Mouse (Mus musculus) embryonic stem cell, embryonic (primary cell): Measurements from ENCODE around the gene Olfr395.
"Not testable (repeated sequence)": the region's sequence is repeated elsewhere in the genome, so short reads cannot be mapped to it uniquely, and the experiment has no call there.

Experiments used
- CTCF ChIA-PET, 4 experiments: fragments of 300-600 bp in 2 of 4; fragments of 350-600 bp in 2 of 4; sonication (Branson Sonifier 250); formaldehyde crosslinking; loops; one replicate each; lab custom pipeline; 2022; ENCODE audit warnings: inconsistent platforms in 2 of 4; lab: Charles Lee
- POLR2A ChIA-PET, 4 experiments: fragments of 300-600 bp in 2 of 4; fragments of 350-600 bp in 2 of 4; sonication (Branson Sonifier 250); formaldehyde crosslinking; loops; one replicate each; lab custom pipeline; 2022; ENCODE audit warnings: antibody characterized with exemption in 4 of 4, inconsistent platforms in 1 of 4; lab: Charles Lee

Olfr395 gene

GRCm38 (mm10) chr11:73909199-73909598, at the start of gene Olfr395:
TSS of gene Olfr395 (minus strand) at chr11:73909299.
- POLR2A ChIA-PET, CTCF ChIA-PET: not testable (repeated sequence)

GRCm38 (mm10) chr11:73936377-73936776, 27.3 kb upstream of the Olfr395 start, which contains the start of gene Olfr23:
TSS of gene Olfr23 (plus strand) at chr11:73936677.
- CTCF ChIA-PET: no interaction called here
- POLR2A ChIA-PET: no interaction called here

- POLR2A ChIA-PET: no interaction called here
Measured at GRCm38 (mm10) chr11:73890671-73891070, 18.4 kb downstream of the Olfr395 start, which contains the start of gene Olfr394. TSS of gene Olfr394 (minus strand) at chr11:73890771.

More at GRCm38 (mm10) chr11:73890671-73891070, 18.4 kb downstream of the Olfr395 start, which contains the start of gene Olfr394:
- CTCF ChIA-PET: no interaction called here
